8 mouse cellular contexts compared by ENCODE assay signal in genomic region chr1:131555042-131555812, GRCm38 (mm10). TPM values are rescaled to one million over a fixed set of nuclear protein-coding genes. Genes with fewer than 3 reads are reported as not detected.
DNase-seq lines count a peak whose midpoint lies in the region; ATAC-seq and TF ChIP-seq lines count a peak whose summit lies in the region.

No protein-coding gene starts in this region.

- peak overlapping the region; percentile 40 for H3K4me2 ChIP-seq in hindbrain, postnatal 0 days (ENCODE audit: low read depth, low read length)

- H3K36me3 ChIP-seq in hindbrain, postnatal 0 days (ENCODE audit: insufficient read depth, low read length) = no peaks in the 10 kb centered on the region

- H3K27ac ChIP-seq in gastrocnemius, adult 2 months = peak overlapping the region; percentile 38; the same call in 1 of the 2 replicates
- peak overlapping the region; percentile 79 for H3K27ac ChIP-seq in hindbrain, postnatal 0 days

- 1% methylated on average over 13 of the region's 13 CpGs for WGBS in hindbrain, postnatal 0 days

- TF ChIP-seq CTCF in gastrocnemius, adult 2 months (IDR thresholded peaks at IDR 0.05) = peak; percentile 90
- TF ChIP-seq CTCF in hindbrain, postnatal 0 days (IDR thresholded peaks at IDR 0.05; ENCODE audit: low read depth) = peak; percentile 94

- intact Hi-C loops in gastrocnemius, adult 2 months (cut with DNase I) = loop anchor here (1.0 to 2.0 kb wide), 2 partner anchors 192 to 265 kb away; no protein-coding TSS in a partner anchor

- peak; percentile 49 for DNase-seq in WW6 (ENCODE audit: low read depth, low spot score)
- DNase-seq in cerebellum, postnatal 4 days (ENCODE audit: low spot score in 2 of 2) = peak; percentile 39 to 76
- DNase-seq in gastrocnemius, adult 2 months = peak; percentile 83
- DNase-seq in hindbrain, postnatal 0 days (ENCODE audit: low spot score) = peak; percentile 94
- DNase-seq in left cerebral cortex, adult 18-20 months (ENCODE audit: low spot score in 2 of 2) = peak; percentile 80 to 81
- peak; percentile 76 to 84 for DNase-seq in lung, postnatal 4 days
- peak; percentile 79 for DNase-seq in retina, postnatal 7 days (ENCODE audit: low read depth, low spot score)
- peak; percentile 55 to 56 for DNase-seq in urinary bladder, adult 18-20 months (ENCODE audit: low spot score in 2 of 2)

- no peaks in the 10 kb centered on the region for H3K9me3 ChIP-seq in hindbrain, postnatal 0 days (ENCODE audit: low read length)

- no peak overlapping the region for H3K4me3 ChIP-seq in gastrocnemius, adult 2 months
- H3K4me3 ChIP-seq in hindbrain, postnatal 0 days (ENCODE audit: low read length) = no peak overlapping the region

- peak; percentile 98 for ATAC-seq in hindbrain, postnatal 0 days

- no peaks in the 10 kb centered on the region for H3K4me1 ChIP-seq in hindbrain, postnatal 0 days (ENCODE audit: insufficient read depth, low read length)

- H3K27me3 ChIP-seq in hindbrain, postnatal 0 days (ENCODE audit: insufficient read depth, low read length) = no peaks in the 10 kb centered on the region

- peak overlapping the region; percentile 34 for H3K9ac ChIP-seq in hindbrain, postnatal 0 days (replicated peaks; ENCODE audit: low read length)

RNA-seq across cellular contexts. Expression of gene Fam72a, which starts 27.5 kb away (rescaled TPM):
- under 1 TPM; 0.20 to 0.31 TPM for total RNA-seq in gastrocnemius, adult 2 months (2021)
- total RNA-seq in hindbrain, postnatal 0 days (2014; rRNA removed) = 0.11 TPM in 1 of 2 replicates, not detected in the other
- polyA plus RNA-seq in hindbrain, postnatal 0 days (2015; fragmentation: Nextera tagmentation; extraction: Ambion mirVana) = 0.98 and 1.4 TPM in 2 replicates
- 1 to 10 TPM; 1.1 TPM for total RNA-seq in left cerebral cortex, adult 18-20 months (2021)

RNA-seq across cellular contexts. Expression of gene Srgap2, which starts 28.1 kb away (rescaled TPM):
- total RNA-seq in gastrocnemius, adult 2 months (2021) = 10 to 100 TPM; 10.1 to 12.2 TPM
- 62.8 and 69.3 TPM in 2 replicates for total RNA-seq in hindbrain, postnatal 0 days (2014; rRNA removed)
- polyA plus RNA-seq in hindbrain, postnatal 0 days (2015; fragmentation: Nextera tagmentation; extraction: Ambion mirVana) = 23.3 and 24.5 TPM in 2 replicates
- 10 to 100 TPM; 69.4 to 77.0 TPM for total RNA-seq in left cerebral cortex, adult 18-20 months (2021)

RNA-seq across cellular contexts. Expression of gene Avpr1b, which starts 43.8 kb away (rescaled TPM):
- not detected for total RNA-seq in gastrocnemius, adult 2 months (2021)
- total RNA-seq in hindbrain, postnatal 0 days (2014; rRNA removed) = not detected in 2 replicates
- not detected in 2 replicates for polyA plus RNA-seq in hindbrain, postnatal 0 days (2015; fragmentation: Nextera tagmentation; extraction: Ambion mirVana)
- total RNA-seq in left cerebral cortex, adult 18-20 months (2021) = not detected
